Mouse (Mus musculus) heart, postnatal 0 days (tissue): Measurements from ENCODE around the gene Gas6.

Experiments
- CTCF ChIP-seq: IDR thresholded peaks from 2 replicates; pipeline ENCODE4 v1.5.1; 2016; ENCODE audit warnings: antibody characterized with exemption, control low read depth, low read depth
- EP300 ChIP-seq: IDR thresholded peaks from 2 replicates; pipeline ENCODE4 v1.6.1; 2016; ENCODE audit warnings: antibody characterized with exemption, low read depth

- TF ChIP-seq CTCF (no peak), EP300 (no peak)
Measured at GRCm38 (mm10) chr8:13430866-13431265, 63.4 kb downstream of the Gas6 start.
